Mouse (Mus musculus) CD4-positive, CD25-positive, alpha-beta regulatory T cell, adult 9 weeks (primary cell): ENCODE data around the gene Gpatch8. TPM values are rescaled to one million over a fixed set of nuclear protein-coding genes. Genes with fewer than 3 reads are reported as not detected.

Experiments
- polyA plus RNA-seq: library from polyadenylated mRNA; unstranded; fragments of 100-300 nt; shearing (Covaris generic); gene quantifications from one replicate; pipeline ENCODE4 v1.2.1, GENCODE M21; 2017

Gpatch8 gene
- 81.4 TPM for polyA plus RNA-seq

GRCm38 (mm10) chr11:102556031-102556715 is at the start of gene Gpatch8:
TSS of gene Gpatch8 (minus strand) at chr11:102556392.

GRCm38 (mm10) chr11:102604010-102604584 is 47.9 kb upstream of the Gpatch8 start, which contains the start of gene Fzd2:
TSS of gene Fzd2 (plus strand) at chr11:102604396.

GRCm38 (mm10) chr11:102579165-102580033 is 23.2 kb upstream of the Gpatch8 start, which contains the start of gene Gm11627:
TSS of gene Gm11627 (minus strand) at chr11:102579461.

GRCm38 (mm10) chr11:102469648-102470357 is 86.4 kb downstream of the Gpatch8 start, which contains the start of gene Itga2b:
TSS of gene Itga2b (minus strand) at chr11:102470122.

GRCm38 (mm10) chr11:102447497-102447896 is 108.7 kb downstream of the Gpatch8 start, which contains the start of gene Fam171a2:
TSS of gene Fam171a2 (minus strand) at chr11:102447682.

GRCm38 (mm10) chr11:102430121-102431017 is 125.8 kb downstream of the Gpatch8 start, which contains the start of gene Grn:
TSS of gene Grn (plus strand) at chr11:102430315.

Other genes with a start within 250 kb of the Gpatch8 start
- 71.5 TPM for gene Ubtf, start 236.7 kb downstream of the Gpatch8 start, polyA plus RNA-seq
- gene Slc4a1, start 190.2 kb downstream of the Gpatch8 start, polyA plus RNA-seq: 0.79 TPM
- gene Rundc3a, start 163.0 kb downstream of the Gpatch8 start, polyA plus RNA-seq: 15.9 TPM
- 32.8 TPM for gene Slc25a39, start 148.4 kb downstream of the Gpatch8 start, polyA plus RNA-seq
- gene Grn, start 126.1 kb downstream of the Gpatch8 start, polyA plus RNA-seq: 52.2 TPM
- gene Fam171a2, start 108.7 kb downstream of the Gpatch8 start, polyA plus RNA-seq: not detected
- gene Itga2b, start 86.3 kb downstream of the Gpatch8 start, polyA plus RNA-seq: 2.0 TPM
- gene Gm11627, start 23.1 kb upstream of the Gpatch8 start, polyA plus RNA-seq: not detected
- not detected for gene Fzd2, start 48.0 kb upstream of the Gpatch8 start, polyA plus RNA-seq
- gene Meioc, start 107.3 kb upstream of the Gpatch8 start, polyA plus RNA-seq: not detected
- gene Ccdc43, start 141.4 kb upstream of the Gpatch8 start, polyA plus RNA-seq: 44.1 TPM
- 0.14 TPM for gene Adam11, start 205.0 kb upstream of the Gpatch8 start, polyA plus RNA-seq